Mouse (Mus musculus): Measurements from ENCODE around the gene Olfr1212.

Olfr1212 gene

GRCm38 (mm10) chr2:88953669-88954068 lies at the start of gene Olfr1212:
Gene Olfr1212, plus strand, starts transcription at chr2:88953969.
- DNase-seq (ENCODE audit: low spot score): no peak

GRCm38 (mm10) chr2:88915057-88915456 lies 38.7 kb upstream of the Olfr1212 start, which contains the start of gene Olfr1209:
Gene Olfr1209, minus strand, starts transcription at chr2:88915157.
- no peak for DNase-seq (ENCODE audit: low spot score)

- DNase-seq (ENCODE audit: low spot score): no peak
These were observed 15.8 kb upstream of the Olfr1212 start, which contains the start of gene Olfr1211 for GRCm38 (mm10) chr2:88938011-88938410. Gene Olfr1211, minus strand, starts transcription at chr2:88938111.

- DNase-seq (ENCODE audit: low spot score): no peak
These were observed 26.4 kb downstream of the Olfr1212 start, which contains the start of gene Gm13762 for GRCm38 (mm10) chr2:88980181-88980580. Gene Gm13762, minus strand, starts transcription at chr2:88980281.

- no peak for DNase-seq (ENCODE audit: low spot score)
These were observed 38.8 kb downstream of the Olfr1212 start, which contains the start of gene Olfr1214 for GRCm38 (mm10) chr2:88992553-88992952. Gene Olfr1214, minus strand, starts transcription at chr2:88992653.

GRCm38 (mm10) chr2:89006873-89007272 lies 53.1 kb downstream of the Olfr1212 start, which contains the start of gene Olfr1215:
Gene Olfr1215, minus strand, starts transcription at chr2:89006973.
- DNase-seq (ENCODE audit: low spot score): no peak
